Mouse (Mus musculus) myocyte (in vitro differentiated cells): ENCODE measurements around the gene RPS10-NUDT3.

Experiments
- E2F4 ChIP-seq: IDR thresholded peaks from one replicate; pipeline ENCODE4 v1.6.1; 2011; ENCODE audit warnings: mild to moderate bottlenecking, control low read depth, moderate library complexity; ENCODE audit not compliant: insufficient read depth
- MAX ChIP-seq: IDR thresholded peaks from one replicate; pipeline ENCODE4 v1.6.1; 2011; ENCODE audit warnings: low read depth, mild to moderate bottlenecking, control low read depth
- POLR2A ChIP-seq: IDR thresholded peaks from one replicate; pipeline ENCODE4 v1.6.1; 2011; ENCODE audit warnings: low read depth, mild to moderate bottlenecking, control low read depth, moderate library complexity; ENCODE audit not compliant: insufficient read length
- REST ChIP-seq: IDR thresholded peaks from one replicate; pipeline ENCODE4 v1.6.1; 2011; ENCODE audit warnings: mild to moderate bottlenecking, control low read depth, moderate library complexity; ENCODE audit not compliant: insufficient read depth, insufficient read length
- TCF12 ChIP-seq: IDR thresholded peaks from one replicate; pipeline ENCODE4 v1.6.1; 2011; ENCODE audit warnings: mild to moderate bottlenecking, control low read depth; ENCODE audit not compliant: poor library complexity, insufficient read depth, severe bottlenecking
- USF1 ChIP-seq: IDR thresholded peaks from one replicate; pipeline ENCODE4 v1.6.1; 2011; ENCODE audit warnings: low read depth, mild to moderate bottlenecking, control low read depth, moderate library complexity

DNA sequence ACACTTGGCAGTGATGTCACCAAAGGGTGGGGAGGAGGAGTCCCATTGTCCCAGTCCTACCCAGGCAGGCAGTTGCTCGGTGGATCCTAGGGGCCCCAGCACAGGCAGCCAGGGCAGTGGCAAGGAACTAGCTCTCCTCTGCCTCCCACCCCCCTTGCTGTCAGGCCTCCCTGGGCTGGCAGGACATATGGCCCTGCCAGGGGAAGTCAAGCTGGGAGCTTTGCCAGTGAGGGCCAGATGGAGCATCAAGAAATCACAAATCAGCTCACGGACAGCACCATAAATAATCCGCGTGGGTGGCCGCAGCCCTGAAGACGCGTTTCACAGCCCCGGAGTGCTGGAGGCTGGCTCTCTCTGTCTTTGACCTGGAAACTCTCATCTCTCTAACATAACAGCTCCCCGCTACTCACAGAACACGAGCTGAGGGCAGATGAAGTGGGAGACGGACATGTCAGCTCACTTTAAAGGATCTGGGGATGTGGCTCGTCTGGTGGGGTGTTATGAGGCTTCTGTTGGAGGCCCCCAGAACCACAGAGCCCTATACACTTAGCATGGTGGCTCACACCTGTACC lies 7.6 kb upstream of the RPS10-NUDT3 start:
- TF ChIP-seq POLR2A, result peak; percentile 21
- TF ChIP-seq TCF12, result no peak
- no peak for TF ChIP-seq E2F4
- TF ChIP-seq MAX, result no peak
- no peak for TF ChIP-seq USF1
- TF ChIP-seq REST, result no peak
